Mouse (Mus musculus) liver, embryonic 13.5 days (tissue): Measurements from ENCODE around the gene Gsdmc4. TPM values are rescaled to one million over a fixed set of nuclear protein-coding genes. Genes with fewer than 3 reads are reported as not detected.
"Not testable (repeated sequence)": the region's sequence is repeated elsewhere in the genome, so short reads cannot be mapped to it uniquely, and the experiment has no call there.

Source experiments
- ATAC-seq: fragments of 200-750 bp; cut with Nextera tagmentation; 2 replicates; pipeline ENCODE4 v1.8.0; 2017; ENCODE audit warnings: low read depth, mild to moderate bottlenecking, moderate number of reproducible peaks, moderate library complexity
- DNase-seq: peaks from one replicate; pipeline ENCODE4 v3.0.0; 2022
- H3K27ac ChIP-seq: fragments of 300-500 bp; sonication (generic); 2 replicates; pipeline ENCODE4 v1.5.1; 2015; ENCODE audit warnings: moderate library complexity, mild to moderate bottlenecking, inconsistent platforms
- H3K27me3 ChIP-seq: fragments of 300-500 bp; sonication (generic); 2 replicates; pipeline ENCODE4 v1.6.1; 2015; ENCODE audit warnings: mild to moderate bottlenecking, inconsistent platforms
- H3K36me3 ChIP-seq: fragments of 300-500 bp; sonication (generic); 2 replicates; pipeline ENCODE4 v1.6.1; 2015; ENCODE audit warnings: mild to moderate bottlenecking, inconsistent platforms
- H3K4me1 ChIP-seq: fragments of 300-500 bp; sonication (generic); replicated peaks from 2 replicates; pipeline ENCODE4 v1.6.1; 2015; ENCODE audit warnings: inconsistent platforms
- H3K4me2 ChIP-seq: fragments of 300-500 bp; sonication (generic); 2 replicates; pipeline ENCODE4 v1.6.1; 2015; ENCODE audit warnings: inconsistent platforms, mild to moderate bottlenecking, moderate library complexity
- H3K4me3 ChIP-seq: fragments of 300-500 bp; sonication (generic); replicated peaks from 2 replicates; pipeline ENCODE4 v1.5.1; 2015; ENCODE audit warnings: mild to moderate bottlenecking, inconsistent platforms
- H3K9ac ChIP-seq: fragments of 300-500 bp; sonication (generic); 2 replicates; pipeline ENCODE4 v1.6.1; 2015; ENCODE audit warnings: mild to moderate bottlenecking, inconsistent platforms
- H3K9me3 ChIP-seq: fragments of 300-500 bp; sonication (generic); replicated peaks from 2 replicates; pipeline ENCODE4 v1.6.1; 2016; ENCODE audit warnings: inconsistent platforms
- WGBS: fragments of 180-500 bp; shearing (Covaris S2); methylation state at CpG from one replicate; pipeline ENCODE4 v1.1.7; 2015; ENCODE audit not compliant: insufficient replicate concordance; 5-methylcytosine and 5-hydroxymethylcytosine counted together
- polyA plus RNA-seq: library from polyadenylated mRNA; unstranded; fragments of >200 nt; fragmentation: Nextera tagmentation; extraction: Ambion mirVana; gene quantifications from 2 replicates; pipeline ENCODE4 v1.2.1, GENCODE M21; 2015

Gsdmc4 gene
- polyA plus RNA-seq, 1 experiment from 2014 or later, result not detected

GRCm38 (mm10) chr15:63916584-63916983, 4.5 kb upstream of the Gsdmc4 start:
- not testable (repeated sequence) for H3K4me3 ChIP-seq, H3K9me3 ChIP-seq, DNase-seq, H3K27me3 ChIP-seq, H3K4me1 ChIP-seq, H3K27ac ChIP-seq, ATAC-seq, H3K36me3 ChIP-seq, H3K4me2 ChIP-seq, H3K9ac ChIP-seq
- WGBS, result 72% methylated on average over 4 of the region's 4 CpGs

GRCm38 (mm10) chr15:63909896-63910295, 2.2 kb downstream of the Gsdmc4 start:
- not testable (repeated sequence) for H3K9ac ChIP-seq, H3K4me1 ChIP-seq, H3K4me3 ChIP-seq, H3K36me3 ChIP-seq, DNase-seq, ATAC-seq, H3K4me2 ChIP-seq, H3K27me3 ChIP-seq, H3K9me3 ChIP-seq, H3K27ac ChIP-seq

GRCm38 (mm10) chr15:63895560-63896353, 16.3 kb downstream of the Gsdmc4 start:
- H3K4me3 ChIP-seq, result 0 out of 2 replicates have a peak overlapping the region, but pooled peaks have one; percentile 9

GRCm38 (mm10) chr15:63888440-63888839, 23.7 kb downstream of the Gsdmc4 start:
- not testable (repeated sequence) for ATAC-seq, H3K4me3 ChIP-seq, H3K36me3 ChIP-seq, H3K4me2 ChIP-seq, H3K27ac ChIP-seq, DNase-seq, H3K9ac ChIP-seq, H3K9me3 ChIP-seq, H3K4me1 ChIP-seq, H3K27me3 ChIP-seq
- 19% methylated on average over 5 of the region's 5 CpGs for WGBS

More at GRCm38 (mm10) chr15:63895560-63896353, 16.3 kb downstream of the Gsdmc4 start:
- not testable (repeated sequence) for H3K9me3 ChIP-seq, H3K27ac ChIP-seq, ATAC-seq, H3K9ac ChIP-seq, H3K27me3 ChIP-seq, H3K4me1 ChIP-seq, H3K36me3 ChIP-seq
- WGBS, result 19% methylated on average over 9 of the region's 9 CpGs
- H3K4me2 ChIP-seq, result peak overlapping the region; percentile 33
- peak; percentile 9 for DNase-seq

DNA sequence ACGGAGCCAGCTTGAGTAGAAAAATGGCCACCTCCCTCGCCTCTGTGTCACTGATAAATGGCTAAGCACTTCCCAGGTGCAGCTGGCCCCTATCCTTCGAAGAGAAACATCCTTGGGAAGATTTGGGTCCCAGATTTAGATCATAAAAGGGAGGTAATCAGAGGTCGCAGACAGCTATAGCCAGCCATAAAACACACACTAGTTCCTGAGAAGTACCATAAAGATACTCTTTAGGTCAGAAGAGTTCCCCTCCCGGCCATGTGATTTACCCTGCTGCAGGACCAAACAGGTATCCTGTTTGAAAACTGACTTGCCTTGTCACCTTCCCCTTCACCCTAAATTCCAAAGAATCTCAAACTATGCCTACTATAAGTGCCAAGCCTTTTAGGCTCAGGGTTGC, 24.1 kb downstream of the Gsdmc4 start:
- ATAC-seq, DNase-seq: not testable (repeated sequence)
- WGBS, result no CpG with 5 or more reads among the region's 5 CpGs

DNA sequence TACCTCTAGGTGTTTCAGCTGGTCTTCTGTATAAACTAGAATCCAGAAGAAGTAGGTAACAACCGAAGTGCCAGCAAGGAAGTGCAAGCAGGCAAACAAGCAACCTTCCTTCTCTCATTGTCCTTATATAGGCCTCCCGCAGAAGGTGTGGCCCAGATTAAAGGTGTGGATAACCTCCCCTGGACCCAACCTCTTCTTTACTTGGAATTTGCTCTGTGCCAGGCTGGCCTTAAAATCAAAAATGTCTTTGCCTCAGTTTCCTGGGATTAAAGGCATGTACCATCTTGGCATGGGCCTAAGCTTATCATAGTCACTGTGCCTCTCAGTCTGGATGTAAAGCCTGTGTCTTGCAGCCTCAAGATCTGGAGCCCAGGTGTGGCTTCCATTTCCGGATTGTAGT, 33.6 kb downstream of the Gsdmc4 start, which contains the start of gene Gsdmc3:
Gsdmc3 (minus strand) TSS at position 101 of the 400 bp plus-strand sequence.
- not testable (repeated sequence) for H3K36me3 ChIP-seq, H3K4me1 ChIP-seq, H3K9ac ChIP-seq, H3K4me2 ChIP-seq, H3K27me3 ChIP-seq, H3K9me3 ChIP-seq, ATAC-seq, H3K4me3 ChIP-seq, DNase-seq, H3K27ac ChIP-seq
- WGBS, result 68% methylated on average over 1 of the region's 3 CpGs

More for the DNA sequence above, 24.1 kb downstream of the Gsdmc4 start:
- H3K9me3 ChIP-seq, H3K9ac ChIP-seq, H3K36me3 ChIP-seq, H3K27ac ChIP-seq, H3K4me2 ChIP-seq, H3K4me3 ChIP-seq, H3K4me1 ChIP-seq, H3K27me3 ChIP-seq: not testable (repeated sequence)

GRCm38 (mm10) chr15:63876160-63876559, 35.9 kb downstream of the Gsdmc4 start:
- not testable (repeated sequence) for H3K36me3 ChIP-seq, ATAC-seq, H3K4me3 ChIP-seq

GRCm38 (mm10) chr15:63861965-63862364, 50.1 kb downstream of the Gsdmc4 start:
- H3K36me3 ChIP-seq, H3K9ac ChIP-seq, DNase-seq, H3K27me3 ChIP-seq, H3K4me2 ChIP-seq, H3K27ac ChIP-seq, H3K4me3 ChIP-seq, H3K4me1 ChIP-seq, H3K9me3 ChIP-seq, ATAC-seq: not testable (repeated sequence)
- 32% methylated on average over 5 of the region's 5 CpGs for WGBS

More at GRCm38 (mm10) chr15:63876160-63876559, 35.9 kb downstream of the Gsdmc4 start:
- H3K27ac ChIP-seq, H3K4me2 ChIP-seq, H3K27me3 ChIP-seq, H3K9ac ChIP-seq, H3K9me3 ChIP-seq, DNase-seq, H3K4me1 ChIP-seq: not testable (repeated sequence)

Other genes with a start within 250 kb of the Gsdmc4 start
- not detected in 2 replicates for gene Gsdmc2, start 67.1 kb downstream of the Gsdmc4 start, polyA plus RNA-seq
- gene Gsdmc3, start 33.7 kb downstream of the Gsdmc4 start, polyA plus RNA-seq, result not detected in 2 replicates
- gene Fam49b, start 148.2 kb upstream of the Gsdmc4 start, polyA plus RNA-seq, result 37.7 and 41.0 TPM in 2 replicates